Mouse (Mus musculus): ENCODE measurements around the gene Ctsl. TPM values are rescaled to one million over a fixed set of nuclear protein-coding genes. Genes with fewer than 3 reads are reported as not detected.
A peak's percentile ranks its signal among the peaks of the same experiment; 100 is the strongest.

Ctsl gene
- polyA plus RNA-seq, 1 experiment from 2014 or later = 206 TPM

DNA sequence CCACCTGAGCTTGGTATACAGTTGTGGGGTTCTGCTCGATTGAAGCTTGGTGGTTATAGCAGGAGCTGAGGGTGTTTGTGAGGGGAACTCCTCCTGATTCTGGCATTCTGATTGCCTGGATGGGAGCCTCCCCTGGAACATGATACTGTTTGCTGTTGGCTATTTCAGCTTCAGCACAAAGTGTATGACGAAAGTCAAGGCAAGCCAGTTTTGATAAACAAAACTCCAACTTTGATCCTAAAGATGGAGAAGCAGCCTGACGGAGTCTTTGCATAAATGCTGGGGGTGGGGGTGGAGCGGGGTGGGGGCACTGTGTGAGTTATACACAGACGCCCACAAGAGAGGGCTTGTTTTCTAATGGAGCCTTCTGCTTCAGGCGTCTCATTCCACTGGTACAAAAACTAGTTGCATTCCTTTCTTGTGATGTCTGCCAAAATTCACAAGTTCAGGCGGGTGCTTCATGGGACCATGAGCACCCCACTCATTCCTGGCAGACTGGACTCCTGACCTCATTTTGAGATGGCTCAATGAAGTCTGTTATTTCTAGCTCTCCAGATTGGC, 30.2 kb upstream of the Ctsl start:
- Histone ChIP-seq H3K4me3 (no peak overlapping the region), H3K36me3 (no peaks in the 10 kb centered on the region), H3K9me3 (no peaks in the 10 kb centered on the region), H3K9ac (no peak overlapping the region), H3K27me3 (no peaks in the 10 kb centered on the region), H3K4me1 (peaks cover 9% of the 10 kb centered on the region), H3K27ac (peak overlapping the region; percentile 23; the same call in 1 of the 2 replicates), H3K4me2 (replicated peaks) (peak overlapping the region; percentile 22; the same call in 1 of the 2 replicates)
- WGBS = 41% methylated on average over 7 of the region's 7 CpGs
- ATAC-seq (ENCODE audit: low FRiP score, low read depth) = peak; percentile 66

DNA sequence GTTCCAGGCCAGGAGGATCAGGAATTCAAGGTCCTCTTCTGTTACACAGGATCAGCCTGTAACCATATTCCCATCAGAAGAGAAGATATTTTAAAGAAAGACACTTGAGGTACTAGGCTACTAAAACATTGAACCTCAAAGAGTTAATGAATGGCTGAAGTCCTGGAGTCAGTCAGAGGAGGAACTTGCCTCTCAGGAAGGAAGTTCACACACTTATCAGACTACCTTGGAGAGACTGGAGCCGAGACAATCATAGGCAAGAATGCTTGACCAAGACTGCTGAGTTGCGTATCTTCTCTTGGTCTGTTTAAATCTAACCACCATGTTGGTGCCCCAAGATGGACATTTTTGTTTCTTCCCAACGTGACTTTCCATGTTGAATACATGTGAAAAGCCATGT, 29.2 kb upstream of the Ctsl start:
- no peak for ATAC-seq (ENCODE audit: low FRiP score, low read depth)
- H3K4me1 ChIP-seq = peaks cover 9% of the 10 kb centered on the region
- H3K4me3 ChIP-seq = no peak overlapping the region
- no peaks in the 10 kb centered on the region for H3K36me3 ChIP-seq
- no peak overlapping the region for H3K9ac ChIP-seq
- 81% methylated on average over 3 of the region's 3 CpGs for WGBS
- no peaks in the 10 kb centered on the region for H3K9me3 ChIP-seq
- H3K27ac ChIP-seq = no peak overlapping the region
- H3K4me2 ChIP-seq (replicated peaks) = no peak overlapping the region
- no peaks in the 10 kb centered on the region for H3K27me3 ChIP-seq

DNA sequence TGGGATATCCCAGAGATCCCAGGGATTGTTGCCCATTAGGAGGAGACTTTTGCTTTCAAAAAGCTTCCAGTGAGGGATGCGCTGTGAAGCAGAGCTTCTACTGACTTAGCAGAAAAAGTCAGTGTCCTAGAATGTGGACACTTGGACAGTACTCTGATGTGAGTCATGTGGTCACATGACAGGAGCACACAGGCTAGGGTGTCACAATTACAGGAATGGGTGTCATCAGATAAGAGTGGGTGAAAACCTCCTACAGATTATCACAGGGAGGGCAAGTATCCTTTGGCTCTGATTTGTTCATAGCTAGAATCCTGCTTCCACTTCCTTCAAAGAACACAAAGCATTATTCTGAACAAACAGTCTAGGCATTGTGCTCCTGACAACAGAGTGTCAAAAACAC, 27.4 kb upstream of the Ctsl start:
- Histone ChIP-seq H3K36me3 (no peaks in the 10 kb centered on the region), H3K27me3 (no peaks in the 10 kb centered on the region), H3K4me1 (peaks cover 9% of the 10 kb centered on the region), H3K9ac (no peak overlapping the region), H3K4me2 (replicated peaks) (no peak overlapping the region), H3K4me3 (no peak overlapping the region), H3K9me3 (no peaks in the 10 kb centered on the region), H3K27ac (no peak overlapping the region)
- no peak for ATAC-seq (ENCODE audit: low FRiP score, low read depth)
- 86% methylated on average over 1 of the region's 1 CpGs for WGBS

DNA sequence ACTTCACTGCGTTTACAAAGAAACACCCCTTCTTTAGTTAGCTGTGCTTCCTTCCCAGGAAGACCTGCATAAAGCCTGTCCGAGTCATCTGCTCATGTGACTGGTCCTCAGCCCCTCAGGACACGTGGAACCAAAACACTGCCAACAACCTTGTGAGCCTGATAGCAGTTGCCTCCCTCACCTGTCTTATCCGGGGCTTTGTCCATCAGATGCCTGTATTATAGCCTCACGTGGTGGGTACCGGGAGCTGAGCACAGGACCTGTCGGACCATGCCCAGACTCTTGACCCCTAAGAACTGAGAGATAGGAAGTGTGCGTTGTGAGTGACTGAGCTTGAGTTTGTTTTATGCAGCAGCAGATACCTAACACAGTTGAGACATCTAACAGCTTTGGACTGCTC, 26.3 kb upstream of the Ctsl start:
- no peaks in the 10 kb centered on the region for H3K9me3 ChIP-seq
- peaks cover 9% of the 10 kb centered on the region for H3K4me1 ChIP-seq
- no peak for ATAC-seq (ENCODE audit: low FRiP score, low read depth)
- H3K36me3 ChIP-seq = no peaks in the 10 kb centered on the region
- H3K27ac ChIP-seq = no peak overlapping the region
- H3K4me2 ChIP-seq (replicated peaks) = no peak overlapping the region
- WGBS = 74% methylated on average over 8 of the region's 8 CpGs
- H3K9ac ChIP-seq = no peak overlapping the region
- H3K27me3 ChIP-seq = no peaks in the 10 kb centered on the region
- no peak overlapping the region for H3K4me3 ChIP-seq

DNA sequence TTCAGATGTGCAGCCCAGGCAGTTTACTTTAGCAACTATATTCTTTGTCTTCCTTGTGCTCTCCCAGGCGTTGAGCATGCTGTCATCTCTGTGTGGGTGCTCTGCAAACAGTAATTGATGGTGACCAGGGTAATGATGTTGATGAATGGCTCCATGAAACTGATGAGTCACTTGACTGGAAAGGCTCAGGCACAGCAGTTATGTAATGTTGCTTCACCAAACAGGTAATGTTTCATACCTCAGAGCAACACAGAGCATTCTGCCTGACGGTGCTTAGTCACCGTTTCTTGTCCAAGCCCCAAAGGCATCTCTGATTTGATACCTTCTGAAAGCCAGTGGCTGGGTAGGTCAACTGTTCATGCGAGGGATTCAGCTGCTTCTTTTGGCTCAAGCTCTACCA, 17.7 kb upstream of the Ctsl start:
- Histone ChIP-seq H3K9me3 (no peaks in the 10 kb centered on the region), H3K27me3 (no peaks in the 10 kb centered on the region), H3K27ac (no peak overlapping the region), H3K4me2 (replicated peaks) (no peak overlapping the region), H3K36me3 (no peaks in the 10 kb centered on the region), H3K4me1 (0 out of 2 replicates have a peak, but pooled peaks cover 4% of the 10 kb centered on the region), H3K9ac (no peak overlapping the region), H3K4me3 (no peak overlapping the region)
- 64% methylated on average over 4 of the region's 4 CpGs for WGBS
- no peak for ATAC-seq (ENCODE audit: low FRiP score, low read depth)

DNA sequence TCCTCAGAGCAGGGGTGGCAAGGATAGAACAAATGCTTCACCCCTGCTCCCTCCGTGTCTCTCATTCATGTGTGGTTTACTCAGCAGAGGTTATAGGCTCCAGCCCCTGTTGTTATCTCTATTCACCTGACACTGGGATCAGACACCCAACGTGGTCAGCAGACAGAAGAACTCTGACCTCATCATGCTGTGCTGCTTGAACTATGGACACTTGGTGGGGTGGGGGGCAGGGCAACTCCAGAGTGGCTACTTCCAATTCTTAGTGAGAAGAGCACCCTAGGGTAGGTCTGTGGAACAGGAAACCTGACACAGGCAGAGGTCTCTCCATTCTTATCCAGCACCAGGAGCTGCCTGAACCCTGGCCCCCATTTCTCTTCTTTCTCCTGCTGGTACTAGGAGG, 15.4 kb upstream of the Ctsl start:
- Histone ChIP-seq H3K9me3 (no peaks in the 10 kb centered on the region), H3K27ac (no peak overlapping the region), H3K4me1 (0 out of 2 replicates have a peak, but pooled peaks cover 4% of the 10 kb centered on the region), H3K4me2 (replicated peaks) (no peak overlapping the region), H3K9ac (no peak overlapping the region), H3K36me3 (no peaks in the 10 kb centered on the region), H3K4me3 (no peak overlapping the region), H3K27me3 (no peaks in the 10 kb centered on the region)
- peak; percentile 19; the same call in 1 of the 2 replicates for ATAC-seq (ENCODE audit: low FRiP score, low read depth)
- 58% methylated on average over 2 of the region's 2 CpGs for WGBS

DNA sequence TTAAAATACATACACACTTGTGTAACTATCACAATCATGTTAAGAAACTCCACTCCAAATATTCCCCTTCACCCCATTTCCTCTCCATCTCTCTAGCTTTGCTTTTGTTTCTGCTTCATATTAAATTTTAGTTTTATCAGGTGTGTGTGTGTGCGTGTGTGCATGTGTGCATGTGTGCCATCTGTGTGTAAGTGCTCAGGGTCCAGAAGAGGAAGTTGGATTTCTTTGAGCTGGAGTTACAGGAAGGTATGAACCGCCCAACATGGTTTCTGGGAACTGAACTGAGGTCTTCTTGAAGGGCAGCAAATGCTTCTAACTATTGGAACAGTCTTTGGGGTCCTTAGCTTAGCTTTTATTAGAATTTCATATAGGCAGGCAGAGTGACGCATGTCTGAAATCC, 14.2 kb upstream of the Ctsl start:
- Histone ChIP-seq H3K4me2 (replicated peaks) (no peak overlapping the region), H3K36me3 (no peaks in the 10 kb centered on the region), H3K4me1 (0 out of 2 replicates have a peak, but pooled peaks cover 4% of the 10 kb centered on the region), H3K4me3 (no peak overlapping the region), H3K9me3 (no peaks in the 10 kb centered on the region), H3K27me3 (no peaks in the 10 kb centered on the region), H3K9ac (no peak overlapping the region), H3K27ac (no peak overlapping the region)
- ATAC-seq (ENCODE audit: low FRiP score, low read depth) = no peak
- 82% methylated on average over 3 of the region's 3 CpGs for WGBS

DNA sequence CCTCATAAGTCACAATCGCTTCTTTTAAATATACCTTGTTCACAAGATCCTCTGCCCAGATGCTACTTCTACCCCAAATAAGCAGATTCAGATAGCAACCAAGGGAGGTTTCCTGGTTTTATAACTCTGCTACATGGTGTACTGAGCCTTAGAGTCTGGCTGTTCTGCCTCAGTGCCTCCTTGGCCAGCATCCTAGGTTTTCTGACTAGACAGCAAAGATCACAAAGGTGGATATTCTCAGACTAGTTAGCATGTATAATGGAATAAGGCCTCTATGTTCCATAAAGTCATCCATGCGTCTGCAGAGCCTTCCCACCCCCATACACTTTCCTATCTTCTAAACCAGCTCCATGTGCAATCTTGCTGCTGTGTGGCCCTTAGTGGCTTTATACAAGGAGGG, 9.6 kb upstream of the Ctsl start:
- Histone ChIP-seq H3K27ac (no peak overlapping the region), H3K27me3 (no peaks in the 10 kb centered on the region), H3K4me1 (no peaks in the 10 kb centered on the region), H3K9me3 (no peaks in the 10 kb centered on the region), H3K9ac (no peak overlapping the region), H3K4me2 (replicated peaks) (no peak overlapping the region), H3K4me3 (no peak overlapping the region), H3K36me3 (no peaks in the 10 kb centered on the region)
- WGBS = 89% methylated on average over 2 of the region's 2 CpGs
- no peak for ATAC-seq (ENCODE audit: low FRiP score, low read depth)

DNA sequence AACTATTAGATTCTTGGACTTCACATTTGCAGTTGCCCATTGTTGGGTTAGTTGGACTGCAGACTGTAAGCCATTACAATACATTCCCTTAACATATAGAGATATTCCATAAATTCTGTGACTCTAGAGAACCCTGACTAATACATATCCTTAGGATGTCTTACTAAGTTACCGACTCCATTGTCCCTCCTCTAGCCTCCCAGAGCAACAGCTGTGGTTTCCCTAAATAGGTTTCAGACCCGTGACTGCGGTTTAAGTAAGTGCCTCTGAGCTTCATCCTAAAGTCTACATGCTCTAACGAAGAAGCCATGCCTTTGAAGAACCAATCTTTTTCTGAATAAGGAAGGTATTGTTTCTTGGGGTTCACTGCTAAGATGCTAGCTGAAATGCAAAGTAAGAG, 7.9 kb upstream of the Ctsl start:
- no peak overlapping the region for H3K4me2 ChIP-seq (replicated peaks)
- WGBS = 73% methylated on average over 4 of the region's 4 CpGs
- H3K4me1 ChIP-seq = no peaks in the 10 kb centered on the region
- ATAC-seq (ENCODE audit: low FRiP score, low read depth) = no peak
- H3K9me3 ChIP-seq = no peaks in the 10 kb centered on the region
- H3K36me3 ChIP-seq = no peaks in the 10 kb centered on the region
- no peak overlapping the region for H3K4me3 ChIP-seq
- no peak overlapping the region for H3K27ac ChIP-seq
- H3K9ac ChIP-seq = no peak overlapping the region
- no peaks in the 10 kb centered on the region for H3K27me3 ChIP-seq

DNA sequence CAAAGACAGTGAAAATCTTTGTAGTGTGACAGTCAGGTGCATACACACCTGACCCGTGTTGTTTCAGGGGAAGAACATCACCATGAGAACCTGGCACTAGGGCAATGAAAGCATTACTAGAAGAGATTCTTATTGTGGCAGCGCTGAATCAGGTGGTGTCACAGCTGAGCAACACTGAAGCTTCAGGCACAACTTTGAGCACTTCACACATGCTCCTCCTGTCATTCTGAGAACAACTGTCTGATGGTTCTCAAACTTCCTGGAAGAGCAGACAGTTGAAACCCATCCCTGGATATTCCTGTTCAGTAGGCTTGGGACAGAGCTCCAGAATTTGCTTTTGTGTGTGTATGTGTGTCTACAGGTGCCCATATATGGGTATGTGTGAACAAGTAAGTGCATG, 5.8 kb upstream of the Ctsl start:
- no peak overlapping the region for H3K4me2 ChIP-seq (replicated peaks)
- ATAC-seq (ENCODE audit: low FRiP score, low read depth) = no peak
- 90% methylated on average over 2 of the region's 2 CpGs for WGBS
- no peaks in the 10 kb centered on the region for H3K27me3 ChIP-seq
- H3K4me1 ChIP-seq = no peaks in the 10 kb centered on the region
- H3K9me3 ChIP-seq = no peaks in the 10 kb centered on the region
- H3K9ac ChIP-seq = no peak overlapping the region
- no peak overlapping the region for H3K27ac ChIP-seq
- H3K36me3 ChIP-seq = no peaks in the 10 kb centered on the region
- H3K4me3 ChIP-seq = no peak overlapping the region

DNA sequence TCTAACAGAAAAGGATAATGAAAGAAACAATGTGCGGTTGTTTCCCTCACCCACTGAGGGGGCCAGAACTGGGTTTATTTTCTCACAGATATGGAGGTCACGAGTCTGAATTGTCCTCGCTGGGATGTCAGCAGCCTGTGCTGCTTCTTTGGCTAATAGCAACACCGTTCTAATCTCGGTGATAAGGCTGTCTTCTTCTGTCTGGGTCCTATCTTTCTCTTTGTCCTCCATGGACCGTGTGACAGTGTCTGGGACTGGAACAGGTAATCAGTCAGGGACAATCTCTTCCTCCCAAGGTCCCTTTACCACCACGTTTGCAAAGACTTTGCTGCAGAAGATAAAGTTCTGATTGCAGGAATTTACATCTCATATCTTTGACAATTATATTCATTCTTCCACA, 4.5 kb upstream of the Ctsl start:
- Histone ChIP-seq H3K27me3 (no peaks in the 10 kb centered on the region), H3K9ac (no peak overlapping the region), H3K4me3 (no peak overlapping the region), H3K27ac (no peak overlapping the region), H3K4me1 (no peaks in the 10 kb centered on the region; the same call in 1 of the 2 replicates), H3K9me3 (no peaks in the 10 kb centered on the region), H3K4me2 (replicated peaks) (no peak overlapping the region), H3K36me3 (no peaks in the 10 kb centered on the region)
- no peak for ATAC-seq (ENCODE audit: low FRiP score, low read depth)
- 72% methylated on average over 7 of the region's 7 CpGs for WGBS

DNA sequence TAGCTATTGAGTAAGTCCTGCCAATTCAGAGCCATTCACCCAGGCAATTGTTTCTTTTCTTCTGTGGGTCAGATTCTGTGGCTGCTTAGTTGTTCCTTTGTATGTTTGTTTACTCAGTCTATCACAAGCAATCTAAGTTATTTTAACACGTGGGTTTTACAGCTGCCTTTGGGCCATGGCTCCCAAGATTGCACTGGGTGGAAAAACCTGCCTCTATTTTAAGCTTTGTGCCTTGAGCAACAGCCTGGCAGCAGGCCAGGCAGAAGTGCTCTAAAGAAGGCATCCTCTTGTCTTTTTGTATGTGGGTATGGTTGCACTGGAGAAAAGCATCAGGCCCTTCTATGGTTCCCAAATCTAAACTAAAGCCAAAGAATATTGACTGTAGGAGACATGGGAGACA, 3.0 kb upstream of the Ctsl start:
- H3K27ac ChIP-seq = no peak overlapping the region
- H3K4me2 ChIP-seq (replicated peaks) = no peak overlapping the region
- peaks cover 8% of the 10 kb centered on the region for H3K4me1 ChIP-seq
- H3K36me3 ChIP-seq = no peaks in the 10 kb centered on the region
- no peak overlapping the region for H3K4me3 ChIP-seq
- H3K27me3 ChIP-seq = no peaks in the 10 kb centered on the region
- WGBS = 16% methylated on average over 1 of the region's 1 CpGs
- H3K9me3 ChIP-seq = no peaks in the 10 kb centered on the region
- H3K9ac ChIP-seq = no peak overlapping the region
- no peak for ATAC-seq (ENCODE audit: low FRiP score, low read depth)

DNA sequence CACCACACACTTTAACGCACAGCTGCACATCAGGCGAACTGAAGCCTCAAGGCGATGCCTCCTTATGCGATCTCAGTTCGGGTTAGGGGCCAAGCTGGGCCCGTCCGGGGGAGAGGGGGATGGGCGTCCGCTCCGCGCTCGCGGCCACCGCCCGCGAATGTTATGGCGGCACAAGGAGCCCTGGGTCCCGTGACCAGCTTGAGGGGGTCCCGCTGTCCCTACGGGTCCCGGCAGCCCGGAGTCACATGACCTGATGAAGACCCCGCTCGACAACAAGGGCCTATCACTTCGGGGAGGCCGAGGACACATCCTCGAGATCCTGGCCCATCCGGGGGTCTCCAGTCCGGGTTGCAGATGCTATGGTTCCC, 901 bp downstream of the Ctsl start:
- Histone ChIP-seq H3K27me3 (no peaks in the 10 kb centered on the region), H3K9ac (peak overlapping the region; percentile 81), H3K4me3 (peak overlapping the region; percentile 80), H3K27ac (peak overlapping the region; percentile 69), H3K4me2 (replicated peaks) (peak overlapping the region; percentile 81), H3K4me1 (peaks cover 13% of the 10 kb centered on the region), H3K9me3 (no peaks in the 10 kb centered on the region), H3K36me3 (peaks cover 34% of the 10 kb centered on the region)
- ATAC-seq (ENCODE audit: low FRiP score, low read depth) = peak; percentile 79
- WGBS = 1% methylated on average over 29 of the region's 29 CpGs
